Mouse (Mus musculus): ENCODE data around the gene Pagr1b. TPM values are rescaled to one million over a fixed set of nuclear protein-coding genes. Genes with fewer than 3 reads are reported as not detected.

Gene Pagr1b
- polyA plus RNA-seq, 1 experiment from 2014 or later, result 1.2 TPM

DNA sequence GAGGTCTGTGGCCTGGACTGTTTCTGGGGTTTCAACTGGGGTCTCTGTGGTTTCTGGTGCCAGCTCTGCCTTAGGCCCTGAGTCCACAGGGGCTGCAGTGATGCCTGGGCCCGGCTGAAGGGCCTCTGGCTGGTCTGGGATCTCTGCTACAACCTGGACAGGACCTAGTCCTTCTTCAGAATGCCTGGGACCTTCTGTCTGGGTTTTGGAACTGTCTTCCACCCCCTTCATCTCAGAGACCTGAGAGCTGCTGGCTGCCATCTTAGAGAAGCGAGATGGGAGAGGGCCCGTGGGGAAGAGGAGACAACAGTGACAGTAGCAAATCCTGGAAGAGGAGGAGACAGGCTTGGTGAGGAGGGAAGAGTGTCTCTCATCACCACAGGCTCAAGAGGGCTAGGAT, 3.7 kb upstream of the Pagr1b start:
- DNase-seq (ENCODE audit: low spot score), result no peak

DNA sequence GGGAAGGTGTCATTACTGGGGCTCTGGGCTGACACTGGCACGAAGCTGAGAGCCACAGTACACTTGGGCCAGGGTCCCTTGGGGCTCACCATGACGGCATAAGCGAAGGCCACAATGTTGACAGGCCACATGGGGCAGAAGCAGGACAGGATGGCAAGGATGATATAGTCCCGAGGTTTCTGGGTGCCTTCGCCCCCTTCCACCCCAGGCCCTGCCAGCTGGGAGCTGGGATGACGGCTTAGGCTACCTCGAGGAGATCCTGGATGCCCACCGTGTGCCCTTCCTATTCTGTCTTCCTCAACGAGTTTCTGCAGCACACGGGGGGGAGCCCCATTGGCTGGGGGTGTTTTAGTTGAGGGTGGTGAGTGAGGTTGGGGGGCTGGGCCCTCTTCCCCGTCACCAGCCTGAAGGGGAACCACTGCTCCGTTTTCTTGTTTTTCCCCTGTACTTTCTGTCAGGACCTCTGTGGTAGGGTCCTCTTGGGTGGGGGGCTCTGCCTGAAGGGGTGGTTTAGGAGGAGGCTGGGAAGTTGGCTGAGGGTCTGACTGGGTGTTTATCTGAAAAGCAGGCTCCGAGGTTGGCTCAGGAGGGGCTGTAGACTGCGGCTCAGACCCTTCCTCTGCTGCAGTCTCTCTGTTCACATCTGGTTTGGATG, 3.1 kb upstream of the Pagr1b start:
- no peak for DNase-seq (ENCODE audit: low spot score)

DNA sequence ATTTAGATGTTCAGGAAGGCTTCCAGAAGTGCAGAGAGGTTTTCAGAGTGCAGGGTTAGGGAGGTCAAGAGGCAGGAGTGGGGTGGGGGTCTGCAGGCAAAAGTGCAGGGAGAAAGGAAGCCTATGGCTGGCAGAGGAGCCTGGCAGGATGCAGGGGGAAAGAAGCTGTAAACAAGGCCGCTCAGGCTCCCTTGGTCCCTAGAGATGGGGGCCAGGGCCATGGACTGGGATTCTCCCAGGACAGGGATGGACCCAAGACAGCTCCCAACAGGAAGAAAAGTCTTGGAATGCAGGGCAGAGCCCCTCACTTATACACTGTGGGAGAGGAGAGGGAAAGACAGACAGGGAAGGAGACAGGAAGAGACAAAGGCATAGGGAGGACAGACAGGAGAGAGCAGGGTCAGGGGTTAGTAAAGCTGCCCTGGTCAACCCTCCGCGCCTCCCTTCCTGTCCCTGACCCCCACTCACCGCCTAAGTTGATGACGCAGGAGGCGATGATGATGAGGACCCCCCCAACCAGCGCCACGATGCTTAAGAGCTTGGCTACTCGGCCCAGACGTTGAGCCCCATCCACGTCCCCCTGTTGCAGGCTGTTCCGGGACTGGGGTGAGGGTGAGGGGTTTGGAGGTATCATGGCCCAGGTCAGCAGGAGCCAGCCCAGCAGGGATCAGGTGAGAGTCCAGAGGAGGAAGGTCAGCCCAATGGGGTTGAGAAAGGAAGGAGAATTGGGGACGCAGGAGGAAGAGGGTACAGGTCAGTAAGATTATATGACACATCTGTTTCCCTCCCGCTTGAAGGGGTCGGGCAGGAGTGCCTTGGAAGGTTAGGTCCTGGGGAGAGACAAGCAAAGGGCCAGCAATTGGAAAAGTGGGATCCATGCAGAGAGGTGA, 2.4 kb upstream of the Pagr1b start:
- no peak for DNase-seq (ENCODE audit: low spot score)

DNA sequence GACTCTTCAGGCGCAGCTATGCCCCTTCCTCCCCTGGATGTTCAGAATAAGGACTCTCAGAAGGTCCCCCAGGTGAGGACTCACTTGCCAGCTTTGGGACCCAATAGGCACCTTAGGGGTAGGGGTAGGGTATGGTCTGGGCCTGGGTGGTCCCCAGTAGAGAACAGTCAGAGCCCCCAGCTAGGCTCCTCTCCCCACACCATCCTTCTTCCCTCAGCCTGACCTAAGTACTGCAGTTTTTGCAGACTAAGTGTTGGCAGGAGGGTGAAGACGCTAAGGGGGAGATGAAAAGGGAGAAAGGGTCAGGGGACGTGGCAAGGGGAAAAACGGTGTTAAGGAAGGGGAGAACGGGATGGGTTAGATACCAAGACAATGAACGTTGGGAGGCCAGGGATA, 1.7 kb upstream of the Pagr1b start:
- DNase-seq (ENCODE audit: low spot score), result no peak

DNA sequence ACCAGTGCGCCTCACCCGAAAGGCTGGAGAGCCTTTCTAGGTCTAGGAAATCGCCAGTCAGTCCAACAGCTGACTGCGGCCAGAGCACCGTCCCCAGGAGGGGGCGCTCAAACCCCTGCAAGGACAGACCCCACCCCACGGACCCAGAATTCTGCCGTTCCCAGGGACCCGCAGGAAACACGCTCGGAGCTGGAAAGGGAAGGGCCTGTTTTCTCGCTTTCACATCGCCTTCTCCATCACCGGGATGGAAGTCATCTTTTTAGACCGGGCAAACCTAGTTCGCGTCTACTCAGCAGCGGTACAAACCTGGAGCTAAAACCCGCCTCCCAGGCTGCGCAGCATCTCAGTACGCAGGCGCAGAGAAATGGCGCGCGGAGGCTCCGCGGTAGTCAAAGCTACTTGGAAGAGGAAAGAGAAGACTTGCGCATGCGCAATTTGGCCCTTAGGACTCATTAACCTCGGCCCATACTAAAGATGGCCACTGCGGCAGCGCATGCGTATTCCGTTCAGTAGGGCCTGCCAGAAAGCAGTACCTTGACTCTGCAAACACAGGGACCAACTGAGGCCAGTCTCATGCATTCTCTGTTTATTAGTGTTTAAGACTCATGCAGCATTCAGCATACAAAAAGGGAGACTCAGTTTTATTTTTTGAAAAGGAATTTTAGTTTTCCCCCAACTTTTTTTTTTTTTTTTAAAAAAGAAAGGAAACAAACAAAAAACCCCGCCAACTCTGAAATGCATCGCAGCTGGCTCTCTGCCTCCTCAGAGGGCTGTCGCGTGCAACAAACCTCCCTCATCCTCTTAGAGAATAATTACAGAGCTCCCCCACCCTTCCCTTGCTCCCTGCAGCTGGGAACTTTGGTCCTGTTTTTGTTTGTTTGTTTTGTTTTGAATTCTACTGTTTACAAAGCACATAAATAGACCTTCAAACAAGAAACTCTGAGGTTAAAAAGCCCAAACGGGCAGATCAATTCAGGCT, 976 bp upstream of the Pagr1b start, which contains the start of gene Pagr1a:
Pagr1a (minus strand) TSS at position 382 of the 979 bp plus-strand sequence.
- DNase-seq (ENCODE audit: low spot score), result peak; percentile 100

DNA sequence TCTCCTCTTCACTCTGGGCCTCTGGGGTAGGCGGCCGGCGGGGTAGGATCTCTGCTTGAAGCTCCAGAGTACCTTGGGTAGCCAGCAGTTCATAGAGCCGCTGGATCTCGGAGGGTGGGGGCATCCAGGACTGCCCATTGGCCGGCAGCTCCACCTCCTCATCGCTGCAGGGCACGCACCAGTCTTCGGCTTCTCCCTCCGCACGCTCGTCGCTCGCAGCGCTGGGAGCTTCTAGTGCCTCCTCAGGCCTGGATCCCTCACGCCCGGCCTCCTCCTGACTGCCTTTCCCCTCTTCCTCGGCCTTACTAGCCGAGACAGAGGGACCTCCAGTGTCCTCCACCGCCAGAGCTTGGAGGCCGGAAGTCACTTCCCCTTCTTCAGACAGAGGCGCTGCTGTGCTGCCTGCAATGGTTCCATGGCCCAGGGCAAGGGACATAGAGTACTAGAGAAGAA, 228 bp upstream of the Pagr1b start:
- no peak for DNase-seq (ENCODE audit: low spot score)

DNA sequence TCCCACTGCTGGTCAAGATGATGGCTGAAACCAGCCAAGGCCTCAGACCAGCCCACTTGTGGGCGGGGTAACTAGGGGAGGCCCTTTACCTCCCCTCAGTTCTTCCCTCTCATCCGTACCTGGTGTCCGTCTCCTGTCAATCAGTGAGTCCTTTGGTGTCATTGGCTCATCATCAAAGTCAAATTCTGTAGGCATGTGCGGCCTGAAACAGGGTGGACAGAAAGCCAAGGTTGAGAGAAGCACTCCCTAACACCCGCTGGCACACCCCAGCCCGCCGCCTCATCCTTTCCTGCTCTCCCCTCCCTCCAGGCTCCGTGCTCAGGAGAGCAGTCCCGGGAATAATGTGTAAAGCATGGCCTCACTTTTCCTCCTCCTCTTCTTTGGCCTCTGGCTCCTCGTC, 203 bp downstream of the Pagr1b start:
- no peak for DNase-seq (ENCODE audit: low spot score)

DNA sequence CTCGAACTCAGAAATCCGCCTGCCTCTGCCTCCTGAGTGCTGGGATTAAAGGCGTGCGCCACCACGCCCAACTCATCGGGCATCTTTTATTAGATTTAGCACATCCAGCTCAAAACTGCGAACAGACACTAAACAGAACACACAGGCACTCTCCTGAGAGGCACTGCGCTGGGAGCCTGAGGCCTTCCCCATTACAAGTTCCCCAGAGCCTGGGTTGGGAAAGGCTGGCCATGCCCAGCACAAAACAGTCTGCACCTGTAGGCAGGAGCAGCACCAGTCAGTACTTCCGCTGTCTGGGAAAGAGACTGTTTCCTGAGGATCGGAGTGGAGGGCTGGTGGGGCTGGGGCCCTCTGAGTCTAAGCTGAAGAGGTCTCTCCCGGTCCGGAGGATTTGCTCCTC, 1.3 kb downstream of the Pagr1b start:
- DNase-seq (ENCODE audit: low spot score), result no peak

DNA sequence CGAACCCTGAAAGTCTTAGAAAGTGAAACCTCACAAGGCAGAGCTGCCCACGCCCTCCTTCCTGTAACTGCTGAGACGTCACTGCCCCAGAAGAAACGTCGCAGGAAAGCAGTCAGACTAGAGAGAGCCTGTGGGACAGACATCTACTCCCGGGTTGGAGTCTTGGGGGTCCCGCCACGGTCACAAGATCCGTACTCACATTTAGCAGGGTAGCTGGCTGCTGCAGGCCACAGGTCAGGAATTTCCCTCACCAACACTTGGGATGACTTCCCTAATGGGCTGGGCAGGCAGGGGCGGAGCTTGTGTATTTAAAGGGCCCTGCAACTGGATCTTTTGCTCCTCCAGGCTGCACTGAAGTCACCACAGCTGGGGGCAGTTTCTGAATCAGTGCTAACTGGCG, 2.0 kb downstream of the Pagr1b start, which contains the start of gene Mvp:
Mvp (minus strand) TSS at position 302 of the 400 bp plus-strand sequence.
- peak; percentile 59 for DNase-seq (ENCODE audit: low spot score)

DNA sequence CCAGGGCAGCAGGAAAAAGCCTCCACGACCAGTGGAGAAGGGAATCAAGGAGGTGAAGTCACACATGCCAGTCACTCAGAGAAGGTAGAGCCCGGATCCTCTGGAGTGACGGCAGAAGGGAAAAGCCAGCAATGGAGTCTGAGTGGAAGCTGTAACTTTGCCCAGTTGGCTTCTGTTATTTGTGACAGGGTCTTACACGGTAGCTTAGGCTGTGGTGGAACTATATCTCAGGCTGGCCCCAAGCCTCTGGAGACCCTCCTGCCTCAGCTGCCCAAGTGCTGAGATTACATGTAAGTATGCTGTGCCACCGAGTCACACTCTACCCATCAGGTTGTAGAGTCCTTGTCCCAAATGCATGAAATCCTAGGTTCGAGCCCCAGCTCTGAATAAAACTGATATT, 2.9 kb downstream of the Pagr1b start:
- no peak for DNase-seq (ENCODE audit: low spot score)

DNA sequence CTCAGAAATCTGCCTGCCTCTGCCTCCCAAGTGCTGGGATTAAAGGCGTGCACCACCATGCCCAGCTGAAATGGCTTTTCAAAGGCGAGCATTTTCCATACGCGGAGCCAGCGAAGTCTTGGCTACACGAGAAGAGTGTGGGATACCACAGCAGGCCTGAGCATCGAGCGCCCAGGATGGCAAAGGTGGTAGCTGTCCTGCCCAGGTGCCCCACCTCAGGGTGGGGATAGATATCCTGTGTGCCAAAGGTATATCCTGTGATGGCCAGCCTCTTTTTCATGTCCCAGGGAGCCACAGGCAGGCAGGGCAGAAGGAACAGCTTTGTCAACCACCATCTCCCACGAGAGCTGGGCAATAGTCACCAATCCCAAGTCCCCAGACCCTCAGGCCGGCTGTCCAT, 3.4 kb downstream of the Pagr1b start:
- DNase-seq (ENCODE audit: low spot score), result no peak

DNA sequence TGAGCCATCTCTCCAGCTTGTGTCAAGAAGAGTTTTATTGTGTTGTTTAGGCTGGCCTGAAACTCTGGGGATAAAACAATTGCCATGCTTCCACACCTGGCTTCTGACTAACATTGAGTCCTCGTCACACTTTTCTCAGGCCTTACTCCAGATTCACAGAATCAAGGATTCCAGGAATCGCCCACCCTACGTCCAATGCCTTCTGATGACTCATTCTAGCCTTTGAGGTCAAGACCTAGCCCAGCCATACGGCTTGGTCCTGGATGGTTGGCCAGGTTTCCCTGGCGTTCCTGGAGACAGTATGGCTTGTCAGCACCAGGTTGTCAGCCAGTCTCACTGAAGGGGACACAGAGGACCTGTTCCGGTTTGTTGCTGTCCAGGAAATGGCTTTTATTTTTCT, 3.9 kb downstream of the Pagr1b start:
- no peak for DNase-seq (ENCODE audit: low spot score)

DNA sequence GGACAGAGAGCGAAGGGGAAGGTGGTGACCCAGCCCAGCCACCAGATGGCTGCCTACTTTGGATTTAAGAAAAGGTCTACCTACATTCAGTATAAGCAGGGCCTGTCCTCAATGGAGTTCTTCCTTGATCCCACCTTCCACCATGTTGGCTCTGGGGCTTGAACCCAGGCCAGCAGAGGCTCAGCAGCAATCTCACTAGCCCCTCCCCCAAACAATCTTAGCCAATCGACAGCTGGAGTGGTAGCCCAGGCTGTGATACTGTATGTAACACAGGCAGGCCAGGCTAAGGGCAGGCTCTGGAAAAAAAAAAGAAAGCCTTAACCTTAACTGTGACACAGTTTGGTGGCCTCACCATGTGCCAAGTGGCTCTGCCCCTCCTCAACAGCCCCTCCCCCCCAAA, 4.6 kb downstream of the Pagr1b start:
- no peak for DNase-seq (ENCODE audit: low spot score)

DNA sequence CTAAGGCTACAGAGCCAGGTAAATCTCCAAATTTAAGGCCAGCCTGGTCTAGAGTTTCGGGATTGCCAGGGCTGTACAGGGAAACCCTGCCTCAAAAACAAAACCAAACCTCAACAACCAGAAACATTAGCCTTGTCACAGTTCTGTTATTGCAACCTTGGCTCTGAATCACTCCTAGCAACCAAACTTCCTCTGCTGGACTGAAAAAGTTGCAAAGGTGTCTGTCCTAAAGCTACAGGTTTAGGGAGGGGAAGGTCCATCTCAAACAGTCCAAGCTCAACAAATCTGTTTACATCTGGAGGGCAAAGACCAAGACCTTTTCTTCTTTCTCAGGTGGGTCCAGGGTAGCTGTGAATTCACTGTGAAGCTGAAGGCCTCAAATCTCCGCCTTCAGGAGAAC, 5.2 kb downstream of the Pagr1b start:
- no peak for DNase-seq (ENCODE audit: low spot score)

DNA sequence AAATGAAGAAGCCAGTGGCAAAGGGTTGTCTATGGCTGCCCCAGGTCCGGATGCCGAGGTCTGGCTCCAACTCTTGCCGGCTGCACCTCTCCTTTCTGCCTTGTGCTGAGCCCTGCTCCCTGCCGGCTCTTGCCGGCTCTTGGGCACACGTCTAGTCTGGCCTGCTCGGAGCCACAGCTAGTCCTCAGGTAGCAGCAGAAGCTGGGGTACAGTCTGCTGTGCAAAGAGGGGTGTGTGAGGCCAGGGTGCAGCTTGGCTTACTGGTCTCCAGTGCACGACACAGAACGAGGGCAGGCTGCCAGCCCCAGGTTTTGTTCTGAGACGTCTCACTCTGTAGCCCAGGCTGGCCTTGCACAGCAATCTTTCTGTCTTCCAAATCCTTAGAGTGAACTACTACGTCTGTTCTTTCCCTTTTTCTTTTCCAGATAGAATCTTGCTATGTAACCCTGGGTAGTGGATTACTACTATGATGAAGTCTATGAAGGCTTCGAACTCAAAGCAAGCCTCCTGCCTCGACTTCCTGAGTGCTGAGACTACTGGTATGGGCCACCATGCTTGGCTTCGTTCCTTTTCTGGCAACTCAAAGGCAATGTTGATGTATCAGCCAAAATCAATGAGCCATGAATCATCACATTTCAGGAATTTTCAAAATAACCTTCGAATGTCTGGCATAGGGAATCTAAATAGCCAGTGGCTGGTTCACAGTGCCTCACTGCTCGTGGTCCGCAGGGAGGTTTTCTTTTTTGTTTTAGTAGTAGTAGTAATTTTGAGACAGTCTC, 6.8 kb downstream of the Pagr1b start:
- no peak for DNase-seq (ENCODE audit: low spot score)

DNA sequence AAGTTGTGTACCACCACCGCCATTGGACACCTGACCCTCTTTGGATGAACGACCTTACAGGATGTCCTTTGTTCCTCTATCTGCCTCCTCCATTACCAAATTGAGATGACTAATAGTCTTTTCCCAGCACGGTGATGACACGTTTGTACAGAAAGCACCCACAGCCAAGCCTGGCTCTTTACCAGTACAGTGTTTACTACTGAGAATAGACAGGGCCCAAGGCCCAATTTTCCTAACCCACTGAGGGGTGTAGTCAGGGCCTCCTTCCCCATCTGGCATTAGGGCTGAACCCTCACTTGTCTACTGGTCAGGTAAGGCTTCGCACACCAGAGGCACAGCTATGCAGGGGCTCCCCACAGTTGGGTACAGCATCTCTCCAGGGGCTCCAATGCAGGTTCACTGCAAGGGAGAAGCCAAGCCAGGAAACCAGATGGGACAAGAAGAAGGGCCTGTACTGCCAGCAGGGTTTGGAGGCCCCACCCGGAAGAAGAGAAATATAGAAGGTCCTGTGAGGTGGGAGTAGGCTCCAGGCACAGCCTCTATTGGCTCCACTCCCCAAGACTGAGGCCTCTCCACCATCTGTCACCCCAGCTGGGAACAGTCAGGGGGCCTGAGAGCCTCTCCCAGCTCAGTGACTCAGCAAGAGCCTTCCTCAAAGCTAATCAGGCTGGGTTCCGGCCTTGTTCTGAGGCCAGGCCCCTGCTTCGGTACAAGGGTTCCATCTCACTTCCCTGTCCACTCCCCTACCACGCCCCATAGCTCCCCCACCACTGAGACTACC, 7.9 kb downstream of the Pagr1b start:
- DNase-seq (ENCODE audit: low spot score), result peak; percentile 21

DNA sequence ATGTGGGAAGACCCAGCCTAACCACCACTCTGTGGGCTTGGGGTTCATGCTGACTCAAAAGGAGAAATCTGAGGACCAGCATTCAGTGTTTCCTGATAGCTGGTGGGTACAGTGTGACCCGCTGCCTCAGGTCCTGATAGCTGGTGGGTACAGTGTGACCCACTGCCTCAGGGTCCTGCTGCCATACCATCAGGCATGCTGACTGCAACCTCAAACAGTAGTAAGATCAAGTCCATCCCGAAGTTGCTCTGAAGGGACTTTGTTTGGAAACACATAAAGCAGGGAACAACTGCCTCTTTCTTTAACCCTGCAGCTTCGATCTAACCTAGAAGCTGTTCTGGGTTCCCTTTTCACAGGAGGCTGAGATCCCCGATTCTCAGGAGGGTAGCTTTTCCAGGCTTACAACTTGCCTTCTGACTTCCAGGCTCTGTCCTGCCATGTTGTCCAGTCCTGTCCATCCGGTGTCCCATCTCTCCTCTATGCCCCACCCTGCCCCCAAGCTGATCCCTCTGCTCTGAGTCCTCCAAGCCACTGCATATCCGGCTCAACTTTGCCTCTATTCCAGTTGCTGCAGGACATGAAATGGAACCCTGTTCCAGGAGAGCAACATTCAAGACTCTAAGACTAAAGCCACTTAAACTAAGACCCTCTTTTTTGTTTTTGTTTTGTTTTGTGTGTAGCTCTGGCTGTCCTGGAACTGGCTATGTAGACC, 8.8 kb downstream of the Pagr1b start:
- no peak for DNase-seq (ENCODE audit: low spot score)

DNA sequence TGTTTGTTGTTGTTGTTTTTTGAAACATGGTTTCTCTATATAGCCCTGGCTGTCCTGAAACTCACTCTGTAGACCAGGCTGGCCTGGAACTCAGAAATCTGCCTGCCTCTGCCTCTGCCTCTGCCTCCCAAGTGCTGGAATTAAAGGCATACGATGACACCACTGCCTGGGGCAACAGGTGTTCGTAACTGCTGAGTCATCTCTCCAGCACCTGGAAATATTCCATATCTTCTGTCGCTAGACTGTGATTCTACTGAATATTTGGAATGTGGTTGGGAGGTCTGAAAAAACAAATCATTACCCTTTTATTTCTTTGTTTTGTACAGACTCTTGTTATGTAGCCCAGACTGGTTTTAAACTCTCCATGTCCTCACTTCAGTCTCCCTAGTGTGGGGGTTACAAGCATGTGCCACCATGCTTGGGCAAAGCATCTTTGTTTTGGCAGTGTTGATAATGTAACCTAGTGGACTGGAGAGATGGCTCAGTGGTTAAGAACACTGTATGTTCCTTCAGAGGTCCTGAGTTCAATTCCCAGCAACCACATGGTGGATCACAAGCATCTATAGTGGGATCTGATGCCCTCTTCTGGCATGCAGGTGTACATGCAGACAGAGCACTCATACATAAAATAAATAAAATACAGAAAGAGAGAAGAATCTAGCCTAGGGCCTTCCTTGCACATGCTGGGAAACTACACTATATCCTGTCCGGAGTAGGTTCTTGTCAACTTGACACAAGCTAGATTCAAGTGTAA, 12.0 kb downstream of the Pagr1b start:
- DNase-seq (ENCODE audit: low spot score), result no peak
